Mouse (Mus musculus): ENCODE measurements around the gene Mrpl21. TPM values are rescaled to one million over a fixed set of nuclear protein-coding genes. Genes with fewer than 3 reads are reported as not detected.

The Mrpl21 gene
- polyA plus RNA-seq, 2 experiments, result 68.8 to 124 TPM

- no peaks in the 10 kb centered on the region for H3K36me3 ChIP-seq (ENCODE audit: control insufficient read depth, insufficient read depth, low read length)
- peaks cover 6% of the 10 kb centered on the region; the same call in 1 of the 2 replicates for H3K27me3 ChIP-seq (ENCODE audit: control insufficient read depth, insufficient read depth, low read length)
- no peak for ATAC-seq (ENCODE audit: low FRiP score, low read depth)
- 89% methylated on average over 2 of the region's 2 CpGs for WGBS
- H3K9ac ChIP-seq (ENCODE audit: low read depth, low read length, severe bottlenecking), result no peak overlapping the region
- TF ChIP-seq POLR2A (IDR thresholded peaks at IDR 0.05; ENCODE audit: borderline replicate concordance, extremely low read depth, insufficient read depth, insufficient read length), result no peak
- no peak overlapping the region for H3K27ac ChIP-seq (replicated peaks; ENCODE audit: low read depth, low read length)
- no peak overlapping the region for H3K4me2 ChIP-seq (replicated peaks; ENCODE audit: low read depth, low read length, severe bottlenecking)
- no peaks in the 10 kb centered on the region for H3K9me3 ChIP-seq (ENCODE audit: control insufficient read depth, low read length)
- H3K4me1 ChIP-seq (ENCODE audit: control insufficient read depth, insufficient read depth, low read length), result peaks cover 8% of the 10 kb centered on the region; the same call in 1 of the 2 replicates
- no peak overlapping the region for H3K4me3 ChIP-seq (replicated peaks; ENCODE audit: low read length)
- DNase-seq (ENCODE audit: low spot score), result no peak
Measured at GRCm38 (mm10) chr19:3319341-3319740, 36.6 kb downstream of the Mrpl21 start.

- Histone ChIP-seq H3K27me3 (ENCODE audit: control insufficient read depth, insufficient read depth, low read length) (peaks cover 6% of the 10 kb centered on the region; the same call in 1 of the 2 replicates), H3K4me2 (replicated peaks; ENCODE audit: low read depth, low read length, severe bottlenecking) (no peak overlapping the region), H3K9ac (ENCODE audit: low read depth, low read length, severe bottlenecking) (no peak overlapping the region), H3K9me3 (ENCODE audit: control insufficient read depth, low read length) (no peaks in the 10 kb centered on the region), H3K4me1 (ENCODE audit: control insufficient read depth, insufficient read depth, low read length) (peaks cover 14% of the 10 kb centered on the region; the same call in 1 of the 2 replicates), H3K4me3 (replicated peaks; ENCODE audit: low read length) (no peak overlapping the region), H3K27ac (replicated peaks; ENCODE audit: low read depth, low read length) (no peak overlapping the region), H3K36me3 (ENCODE audit: control insufficient read depth, insufficient read depth, low read length) (no peaks in the 10 kb centered on the region)
- DNase-seq (ENCODE audit: low spot score) (no peak), ATAC-seq (ENCODE audit: low FRiP score, low read depth) (no peak)
- 75% methylated on average over 7 of the region's 7 CpGs for WGBS
- TF ChIP-seq POLR2A (IDR thresholded peaks at IDR 0.05; ENCODE audit: borderline replicate concordance, extremely low read depth, insufficient read depth, insufficient read length), result no peak
Measured at GRCm38 (mm10) chr19:3320086-3320485, 37.4 kb downstream of the Mrpl21 start.

- TF ChIP-seq POLR2A (IDR thresholded peaks at IDR 0.05; ENCODE audit: borderline replicate concordance, extremely low read depth, insufficient read depth, insufficient read length), result no peak
- Histone ChIP-seq H3K36me3 (ENCODE audit: control insufficient read depth, insufficient read depth, low read length) (no peaks in the 10 kb centered on the region), H3K4me2 (replicated peaks; ENCODE audit: low read depth, low read length, severe bottlenecking) (no peak overlapping the region), H3K4me1 (ENCODE audit: control insufficient read depth, insufficient read depth, low read length) (peaks cover 16% of the 10 kb centered on the region; the same call in 1 of the 2 replicates), H3K27me3 (ENCODE audit: control insufficient read depth, insufficient read depth, low read length) (peaks cover 6% of the 10 kb centered on the region; the same call in 1 of the 2 replicates), H3K9me3 (ENCODE audit: control insufficient read depth, low read length) (no peaks in the 10 kb centered on the region), H3K9ac (ENCODE audit: low read depth, low read length, severe bottlenecking) (no peak overlapping the region), H3K4me3 (replicated peaks; ENCODE audit: low read length) (no peak overlapping the region), H3K27ac (replicated peaks; ENCODE audit: low read depth, low read length) (no peak overlapping the region)
- 82% methylated on average over 3 of the region's 3 CpGs for WGBS
- no peak for DNase-seq (ENCODE audit: low spot score)
- ATAC-seq (ENCODE audit: low FRiP score, low read depth), result no peak
Measured at GRCm38 (mm10) chr19:3320801-3321200, 38.1 kb downstream of the Mrpl21 start.

- peaks cover 6% of the 10 kb centered on the region; the same call in 1 of the 2 replicates for H3K27me3 ChIP-seq (ENCODE audit: control insufficient read depth, insufficient read depth, low read length)
- peak overlapping the region; percentile 64 for H3K4me3 ChIP-seq (replicated peaks; ENCODE audit: low read length)
- ATAC-seq (ENCODE audit: low FRiP score, low read depth) (no peak), DNase-seq (ENCODE audit: low spot score) (no peak)
- 3% methylated on average over 11 of the region's 11 CpGs for WGBS
- H3K36me3 ChIP-seq (ENCODE audit: control insufficient read depth, insufficient read depth, low read length), result no peaks in the 10 kb centered on the region
- H3K9ac ChIP-seq (ENCODE audit: low read depth, low read length, severe bottlenecking), result no peak overlapping the region
- peaks cover 21% of the 10 kb centered on the region for H3K4me1 ChIP-seq (ENCODE audit: control insufficient read depth, insufficient read depth, low read length)
- H3K9me3 ChIP-seq (ENCODE audit: control insufficient read depth, low read length), result no peaks in the 10 kb centered on the region
- no peak overlapping the region for H3K27ac ChIP-seq (replicated peaks; ENCODE audit: low read depth, low read length)
- H3K4me2 ChIP-seq (replicated peaks; ENCODE audit: low read depth, low read length, severe bottlenecking), result peak overlapping the region; percentile 99
- no peak for TF ChIP-seq POLR2A (IDR thresholded peaks at IDR 0.05; ENCODE audit: borderline replicate concordance, extremely low read depth, insufficient read depth, insufficient read length)
Measured at GRCm38 (mm10) chr19:3321617-3322016, 38.9 kb downstream of the Mrpl21 start.

GRCm38 (mm10) chr19:3322261-3322969, 39.7 kb downstream of the Mrpl21 start, which contains the start of gene Cpt1a:
TSS of gene Cpt1a (plus strand) at chr19:3322334.
- H3K4me2 ChIP-seq (replicated peaks; ENCODE audit: low read depth, low read length, severe bottlenecking), result peak within 1 kb of the TSS; percentile 99
- peak within 1 kb of the TSS; percentile 64 for H3K4me3 ChIP-seq (replicated peaks; ENCODE audit: low read length)
- peak within 1 kb of the TSS; percentile 63 for H3K9ac ChIP-seq (ENCODE audit: low read depth, low read length, severe bottlenecking)
- 3% methylated on average over 26 of the region's 26 CpGs for WGBS
- H3K27ac ChIP-seq (replicated peaks; ENCODE audit: low read depth, low read length), result no peak within 1 kb of the TSS
- H3K4me1 ChIP-seq (ENCODE audit: control insufficient read depth, insufficient read depth, low read length), result peaks cover 21% of the 10 kb centered on the region
- no peak for DNase-seq (ENCODE audit: low spot score)
- no peaks in the 10 kb centered on the region for H3K9me3 ChIP-seq (ENCODE audit: control insufficient read depth, low read length)
- TF ChIP-seq POLR2A (IDR thresholded peaks at IDR 0.05; ENCODE audit: borderline replicate concordance, extremely low read depth, insufficient read depth, insufficient read length), result no peak
- H3K27me3 ChIP-seq (ENCODE audit: control insufficient read depth, insufficient read depth, low read length), result peaks cover 6% of the 10 kb centered on the region; the same call in 1 of the 2 replicates
- H3K36me3 ChIP-seq (ENCODE audit: control insufficient read depth, insufficient read depth, low read length), result no peaks in the 10 kb centered on the region
- ATAC-seq (ENCODE audit: low FRiP score, low read depth), result no peak
